Mouse (Mus musculus): Measurements from ENCODE around the gene Wipf2. TPM values are rescaled to one million over a fixed set of nuclear protein-coding genes. Genes with fewer than 3 reads are reported as not detected.

Gene Wipf2
- polyA plus RNA-seq, 1 experiment: 36.5 TPM

GRCm38 (mm10) chr11:98939953-98940641 is 76.7 kb downstream of the Wipf2 start:
- TF ChIP-seq POLR2A (IDR thresholded peaks at IDR 0.05; ENCODE audit: insufficient read depth, low read length) (no peak), CTCF (IDR thresholded peaks at IDR 0.05; ENCODE audit: low read depth, low read length) (no peak), EP300 (IDR thresholded peaks at IDR 0.05; ENCODE audit: insufficient read depth, low read depth, low read length) (no peak)
- Histone ChIP-seq H3K9me3 (replicated peaks; ENCODE audit: control insufficient read depth, insufficient read depth, low read length, poor library complexity, severe bottlenecking) (no peaks in the 10 kb centered on the region), H3K4me1 (ENCODE audit: control insufficient read depth, insufficient read depth, low read length) (peaks cover 21% of the 10 kb centered on the region), H3K27me3 (ENCODE audit: control insufficient read depth, insufficient read depth, low read length, poor library complexity, severe bottlenecking) (no peaks in the 10 kb centered on the region), H3K27ac (ENCODE audit: insufficient read depth, low read length) (peak overlapping the region; percentile 26; the same call in 1 of the 2 replicates), H3K36me3 (ENCODE audit: control insufficient read depth, insufficient read depth, low read length, poor library complexity, severe bottlenecking) (no peaks in the 10 kb centered on the region), H3K9ac (ENCODE audit: low read depth, poor library complexity, severe bottlenecking) (peak overlapping the region; percentile 69), H3K4me3 (ENCODE audit: low read depth, low read length) (no peak overlapping the region)

- Histone ChIP-seq H3K27ac (ENCODE audit: insufficient read depth, low read length) (peak overlapping the region; percentile 60), H3K27me3 (ENCODE audit: control insufficient read depth, insufficient read depth, low read length, poor library complexity, severe bottlenecking) (no peaks in the 10 kb centered on the region), H3K9me3 (replicated peaks; ENCODE audit: control insufficient read depth, insufficient read depth, low read length, poor library complexity, severe bottlenecking) (no peaks in the 10 kb centered on the region), H3K9ac (ENCODE audit: low read depth, poor library complexity, severe bottlenecking) (peak overlapping the region; percentile 69), H3K4me3 (ENCODE audit: low read depth, low read length) (0 out of 2 replicates have a peak overlapping the region, but pooled peaks have one; percentile 7), H3K4me1 (ENCODE audit: control insufficient read depth, insufficient read depth, low read length) (peaks cover 21% of the 10 kb centered on the region), H3K36me3 (ENCODE audit: control insufficient read depth, insufficient read depth, low read length, poor library complexity, severe bottlenecking) (no peaks in the 10 kb centered on the region)
- TF ChIP-seq CTCF (IDR thresholded peaks at IDR 0.05; ENCODE audit: low read depth, low read length): no peak
- TF ChIP-seq EP300 (IDR thresholded peaks at IDR 0.05; ENCODE audit: insufficient read depth, low read depth, low read length): no peak
Observed at GRCm38 (mm10) chr11:98940776-98941175, 77.3 kb downstream of the Wipf2 start.

GRCm38 (mm10) chr11:98941341-98941825 is 77.9 kb downstream of the Wipf2 start:
- Histone ChIP-seq H3K27ac (ENCODE audit: insufficient read depth, low read length) (peak overlapping the region; percentile 85), H3K4me3 (ENCODE audit: low read depth, low read length) (peak overlapping the region; percentile 71), H3K9me3 (replicated peaks; ENCODE audit: control insufficient read depth, insufficient read depth, low read length, poor library complexity, severe bottlenecking) (no peaks in the 10 kb centered on the region), H3K9ac (ENCODE audit: low read depth, poor library complexity, severe bottlenecking) (peak overlapping the region; percentile 69), H3K4me1 (ENCODE audit: control insufficient read depth, insufficient read depth, low read length) (peaks cover 21% of the 10 kb centered on the region), H3K36me3 (ENCODE audit: control insufficient read depth, insufficient read depth, low read length, poor library complexity, severe bottlenecking) (no peaks in the 10 kb centered on the region), H3K27me3 (ENCODE audit: control insufficient read depth, insufficient read depth, low read length, poor library complexity, severe bottlenecking) (no peaks in the 10 kb centered on the region)
- TF ChIP-seq POLR2A (IDR thresholded peaks at IDR 0.05; ENCODE audit: insufficient read depth, low read length) (no peak), EP300 (IDR thresholded peaks at IDR 0.05; ENCODE audit: insufficient read depth, low read depth, low read length) (peak; percentile 84)

GRCm38 (mm10) chr11:98941826-98942550 is 78.5 kb downstream of the Wipf2 start:
- Histone ChIP-seq H3K9me3 (replicated peaks; ENCODE audit: control insufficient read depth, insufficient read depth, low read length, poor library complexity, severe bottlenecking) (no peaks in the 10 kb centered on the region), H3K4me1 (ENCODE audit: control insufficient read depth, insufficient read depth, low read length) (peaks cover 19% of the 10 kb centered on the region), H3K9ac (ENCODE audit: low read depth, poor library complexity, severe bottlenecking) (peak overlapping the region; percentile 69), H3K27me3 (ENCODE audit: control insufficient read depth, insufficient read depth, low read length, poor library complexity, severe bottlenecking) (no peaks in the 10 kb centered on the region), H3K27ac (ENCODE audit: insufficient read depth, low read length) (peak overlapping the region; percentile 85), H3K36me3 (ENCODE audit: control insufficient read depth, insufficient read depth, low read length, poor library complexity, severe bottlenecking) (no peaks in the 10 kb centered on the region), H3K4me3 (ENCODE audit: low read depth, low read length) (peak overlapping the region; percentile 71)
- TF ChIP-seq POLR2A (IDR thresholded peaks at IDR 0.05; ENCODE audit: insufficient read depth, low read length) (no peak), EP300 (IDR thresholded peaks at IDR 0.05; ENCODE audit: insufficient read depth, low read depth, low read length) (0 out of 2 replicates have a peak, but pooled peaks have one; percentile 35), CTCF (IDR thresholded peaks at IDR 0.05; ENCODE audit: low read depth, low read length) (no peak)

- TF ChIP-seq CTCF (IDR thresholded peaks at IDR 0.05; ENCODE audit: low read depth, low read length) (no peak), POLR2A (IDR thresholded peaks at IDR 0.05; ENCODE audit: insufficient read depth, low read length) (no peak), EP300 (IDR thresholded peaks at IDR 0.05; ENCODE audit: insufficient read depth, low read depth, low read length) (no peak)
- H3K27me3 ChIP-seq (ENCODE audit: control insufficient read depth, insufficient read depth, low read length, poor library complexity, severe bottlenecking): no peaks in the 10 kb centered on the region
- H3K36me3 ChIP-seq (ENCODE audit: control insufficient read depth, insufficient read depth, low read length, poor library complexity, severe bottlenecking): no peaks in the 10 kb centered on the region
- peak overlapping the region; percentile 17; the same call in 1 of the 2 replicates for H3K4me3 ChIP-seq (ENCODE audit: low read depth, low read length)
- H3K9me3 ChIP-seq (replicated peaks; ENCODE audit: control insufficient read depth, insufficient read depth, low read length, poor library complexity, severe bottlenecking): no peaks in the 10 kb centered on the region
- H3K27ac ChIP-seq (ENCODE audit: insufficient read depth, low read length): peak overlapping the region; percentile 42
- H3K4me1 ChIP-seq (ENCODE audit: control insufficient read depth, insufficient read depth, low read length): peaks cover 19% of the 10 kb centered on the region
- peak overlapping the region; percentile 69; the same call in 1 of the 2 replicates for H3K9ac ChIP-seq (ENCODE audit: low read depth, poor library complexity, severe bottlenecking)
Observed at GRCm38 (mm10) chr11:98942555-98942922, 79.1 kb downstream of the Wipf2 start.
